Mouse (Mus musculus) c-Kit-positive CD71-positive TER-119-positive erythroid progenitor cells, embryonic 14.5 days (primary cell): ENCODE results near the gene Vmn1r10.

Experiments
- DNase-seq: peaks from one replicate; pipeline ENCODE4 v3.0.0-alpha.2; 2013; ENCODE audit warnings: low spot score

Vmn1r10 gene

GRCm38 (mm10) chr6:57109154-57109553 lies at the start of gene Vmn1r10:
TSS of gene Vmn1r10 (plus strand) at chr6:57109454.
- no peak for DNase-seq

- DNase-seq = peak; percentile 1
Observed at GRCm38 (mm10) chr6:57063730-57064129, 45.5 kb upstream of the Vmn1r10 start.

- no peak for DNase-seq
Observed at GRCm38 (mm10) chr6:57066487-57066886, 42.8 kb upstream of the Vmn1r10 start, which contains the start of gene Vmn1r9. TSS of gene Vmn1r9 (plus strand) at chr6:57066787.

GRCm38 (mm10) chr6:57106358-57106757 lies 2.9 kb upstream of the Vmn1r10 start:
- DNase-seq = peak; percentile 9

- DNase-seq = no peak
Observed at GRCm38 (mm10) chr6:57133155-57133554, 23.9 kb downstream of the Vmn1r10 start, which contains the start of gene Vmn1r11. TSS of gene Vmn1r11 (plus strand) at chr6:57133455.

GRCm38 (mm10) chr6:57156619-57157018 lies 47.4 kb downstream of the Vmn1r10 start, which contains the start of gene Vmn1r12:
TSS of gene Vmn1r12 (plus strand) at chr6:57156919.
- DNase-seq = no peak
